Mouse (Mus musculus) CD4-positive, CD25-positive, alpha-beta regulatory T cell, adult 2 months (primary cell): Measurements from ENCODE around the gene Rad18.
"Not testable (repeated sequence)": the region's sequence is repeated elsewhere in the genome, so short reads cannot be mapped to it uniquely, and the experiment has no call there.

Source experiments
- DNase-seq: peaks from one replicate; pipeline ENCODE4 v3.0.0-alpha.2; 2012; ENCODE audit warnings: low read depth, low spot score

The Rad18 gene

DNA sequence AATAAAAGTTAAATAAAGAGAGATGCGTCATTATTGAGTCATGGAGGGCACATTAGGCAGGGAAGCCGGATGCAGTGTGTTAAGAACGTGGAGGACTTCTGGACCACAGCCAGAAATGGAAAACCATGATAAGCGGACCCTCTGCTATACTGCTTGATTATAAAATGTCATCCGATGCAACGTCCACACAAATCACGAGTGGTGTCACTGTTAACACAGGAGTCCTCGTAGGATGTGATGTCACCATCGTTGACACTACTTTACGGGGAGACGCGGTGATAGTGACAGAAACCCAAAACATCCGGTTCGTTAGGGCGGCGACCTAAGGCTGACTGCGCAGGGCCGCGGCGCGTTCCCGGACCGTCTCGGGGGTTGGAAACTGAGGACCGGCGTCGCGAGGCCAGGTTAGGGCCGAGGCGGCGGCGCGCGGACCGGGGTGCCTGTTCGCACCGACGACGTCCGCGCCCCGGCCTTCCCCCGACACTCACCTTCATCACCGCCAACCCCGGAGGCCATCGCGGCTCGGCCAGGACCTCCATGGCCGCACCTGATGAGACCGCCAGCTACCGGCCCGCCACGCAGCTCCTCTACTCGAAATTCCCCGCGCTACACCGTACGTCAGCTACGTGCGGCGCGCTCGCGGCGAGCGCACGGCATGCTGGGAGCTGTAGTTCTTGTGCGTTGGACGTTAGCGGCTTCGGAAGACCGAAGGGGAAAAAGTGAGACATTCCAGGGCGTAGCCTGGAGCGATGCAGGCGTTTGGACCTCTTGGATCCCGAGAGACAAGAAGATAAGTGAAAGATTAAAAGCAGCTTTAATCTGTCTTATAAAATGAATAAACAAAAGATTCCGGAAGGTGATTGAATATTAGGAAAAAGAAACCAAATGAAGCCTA lies at the start of gene Rad18:
Gene Rad18, minus strand, starts transcription at position 631 of the 895 bp plus-strand sequence.
- DNase-seq = peak; percentile 95

GRCm38 (mm10) chr6:112742297-112742696 lies 45.8 kb upstream of the Rad18 start:
- DNase-seq = no peak

DNA sequence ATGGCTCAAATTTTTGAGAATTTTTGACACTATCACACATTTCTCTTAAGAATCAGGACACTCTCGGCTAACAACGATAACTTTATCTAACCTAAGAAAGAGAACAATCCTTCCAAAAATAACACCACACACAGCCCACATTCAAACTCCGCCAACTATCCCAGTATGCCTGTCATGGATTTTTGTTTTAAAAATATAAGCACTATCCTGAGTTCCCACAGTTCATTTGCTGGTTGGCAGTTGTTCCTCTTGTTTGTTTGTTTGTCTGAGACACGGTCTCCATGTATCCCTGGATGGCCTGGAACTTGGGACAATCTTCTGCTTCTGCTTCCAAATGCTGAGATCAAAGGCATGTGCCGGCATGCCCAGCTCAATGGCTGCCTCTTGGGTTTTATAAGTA lies 45.3 kb upstream of the Rad18 start:
- no peak for DNase-seq

- DNase-seq = no peak
These were observed 43.1 kb upstream of the Rad18 start for GRCm38 (mm10) chr6:112739635-112740034.

DNA sequence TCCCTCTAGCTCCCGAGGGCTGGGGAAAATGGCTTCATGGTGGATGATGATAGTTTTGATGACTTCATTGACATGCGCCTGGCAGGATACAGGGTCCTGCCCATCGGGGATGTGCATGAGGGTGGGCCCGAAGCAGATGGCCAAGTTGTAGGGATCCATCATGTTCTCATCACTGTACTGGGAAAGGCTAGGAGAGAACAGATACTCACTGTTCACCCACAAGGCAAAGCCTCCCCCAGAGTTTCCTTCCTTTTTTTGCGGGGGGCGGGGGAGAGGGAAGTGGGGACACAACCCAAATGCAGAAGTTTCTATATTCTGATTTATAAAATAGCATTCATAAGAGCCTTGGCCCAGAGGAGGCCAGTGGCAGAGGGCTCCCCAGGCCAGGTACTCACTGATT lies 42.4 kb upstream of the Rad18 start:
- no peak for DNase-seq

- no peak for DNase-seq
These were observed 40.0 kb upstream of the Rad18 start for GRCm38 (mm10) chr6:112736471-112736870.

GRCm38 (mm10) chr6:112735054-112735453 lies 38.6 kb upstream of the Rad18 start:
- DNase-seq = no peak

GRCm38 (mm10) chr6:112733942-112734341 lies 37.5 kb upstream of the Rad18 start:
- DNase-seq = no peak

- DNase-seq = peak; percentile 9
These were observed 35.9 kb upstream of the Rad18 start for GRCm38 (mm10) chr6:112732434-112732833.

DNA sequence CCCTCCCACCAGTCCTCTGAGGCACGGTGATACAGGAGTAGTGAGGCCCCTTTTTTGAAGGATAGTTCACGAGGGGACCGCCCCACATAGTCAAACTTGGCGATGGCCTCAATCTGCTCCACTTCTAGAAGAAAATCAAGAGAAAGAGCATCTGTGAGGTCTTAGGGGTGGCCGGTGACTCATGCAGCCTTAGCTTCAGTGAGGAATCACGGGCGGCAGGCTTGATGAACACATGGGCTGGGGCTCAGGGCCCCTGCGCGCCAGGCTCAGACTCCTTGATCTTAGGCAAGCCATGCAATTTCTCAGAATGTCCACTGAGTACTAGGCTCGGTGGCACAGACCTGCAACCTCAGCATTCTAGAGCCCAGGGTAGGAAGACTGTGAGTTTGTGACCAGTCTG lies 34.9 kb upstream of the Rad18 start:
- DNase-seq = no peak

DNA sequence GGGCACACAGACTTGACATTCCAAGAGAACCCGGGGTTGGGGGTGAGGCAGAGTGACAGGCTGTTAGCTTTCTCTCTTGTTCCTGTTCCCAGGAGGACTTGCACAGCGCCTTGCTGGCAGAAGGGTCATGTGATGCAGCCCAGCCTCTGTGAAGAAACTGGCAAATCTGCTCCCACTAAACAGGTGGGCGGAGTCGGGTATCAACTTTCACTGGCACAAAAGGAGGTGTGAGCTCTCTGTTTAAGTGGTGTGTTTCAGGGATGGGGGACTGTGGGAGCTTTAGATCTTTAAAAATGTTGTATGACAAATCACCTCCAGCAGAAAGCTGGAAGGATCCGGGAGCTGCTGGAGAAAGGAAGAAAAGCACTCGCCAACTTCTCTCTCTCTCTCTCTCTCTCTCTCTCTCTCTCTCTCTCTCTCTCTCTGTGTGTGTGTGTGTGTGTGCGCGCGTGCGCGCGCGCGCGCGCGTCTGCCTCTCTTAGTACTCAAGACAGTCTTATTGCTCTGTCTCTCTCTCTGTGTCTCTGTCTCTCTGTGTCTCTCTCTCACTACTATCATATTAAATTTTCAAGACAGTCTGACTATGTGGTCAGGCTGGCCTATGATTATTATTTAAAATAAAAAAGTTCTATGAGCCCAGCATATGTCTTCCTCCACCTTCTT lies 32.4 kb upstream of the Rad18 start:
- no peak for DNase-seq

- DNase-seq = no peak
These were observed 29.0 kb upstream of the Rad18 start for GRCm38 (mm10) chr6:112725468-112725867.

DNA sequence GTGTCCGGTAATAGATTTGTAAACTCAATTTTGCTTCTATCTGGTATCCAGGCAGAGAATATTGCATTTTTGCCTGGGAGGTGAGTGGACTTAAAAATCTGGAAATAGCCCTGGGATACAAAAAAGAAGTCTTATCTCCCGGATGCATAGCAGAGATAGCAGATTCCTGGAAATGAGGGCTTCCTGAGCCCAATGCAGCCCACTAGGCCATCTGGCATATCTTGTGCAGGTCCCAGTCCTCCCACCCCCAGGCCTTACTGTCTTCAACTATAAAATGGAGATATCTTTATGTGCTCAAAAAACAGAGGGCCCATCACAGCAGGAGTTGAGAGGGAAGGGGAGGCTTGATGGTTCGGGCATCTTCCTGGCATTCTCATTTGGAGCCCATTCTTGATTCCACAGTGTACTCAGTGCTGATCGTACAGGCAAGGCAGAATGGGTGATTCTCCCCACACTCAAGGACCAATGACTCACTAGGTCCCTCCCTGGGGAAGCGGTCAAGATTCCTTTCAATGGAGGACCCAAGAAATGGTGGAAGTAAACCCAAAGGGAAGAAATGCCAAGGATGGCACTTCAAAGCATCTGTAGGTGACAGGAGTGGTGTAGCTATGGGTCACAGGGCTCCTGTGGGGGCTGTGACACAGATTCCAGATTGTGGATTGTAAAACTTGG lies 24.1 kb upstream of the Rad18 start:
- DNase-seq = no peak

DNA sequence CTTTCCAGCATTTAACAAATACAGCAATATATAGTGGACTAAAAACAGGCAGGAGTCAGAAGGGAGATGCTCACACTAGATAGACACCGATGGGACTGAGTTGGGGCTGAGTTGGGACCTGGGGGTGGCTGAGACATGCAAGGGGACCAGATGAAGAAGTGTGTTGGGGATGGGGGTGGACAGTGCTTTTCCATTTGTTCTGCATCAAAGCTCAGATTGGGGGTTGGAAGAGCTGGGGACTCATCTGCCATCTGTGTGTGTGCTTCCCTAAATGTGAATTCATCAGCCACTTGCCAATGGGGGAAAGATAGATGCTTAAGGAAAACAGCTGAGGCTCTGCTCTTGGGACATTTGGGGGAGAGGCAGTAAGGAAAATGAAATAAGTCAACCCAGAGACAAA lies 23.5 kb upstream of the Rad18 start:
- no peak for DNase-seq

GRCm38 (mm10) chr6:112717168-112717567 lies 20.7 kb upstream of the Rad18 start:
- peak; percentile 40 for DNase-seq

DNA sequence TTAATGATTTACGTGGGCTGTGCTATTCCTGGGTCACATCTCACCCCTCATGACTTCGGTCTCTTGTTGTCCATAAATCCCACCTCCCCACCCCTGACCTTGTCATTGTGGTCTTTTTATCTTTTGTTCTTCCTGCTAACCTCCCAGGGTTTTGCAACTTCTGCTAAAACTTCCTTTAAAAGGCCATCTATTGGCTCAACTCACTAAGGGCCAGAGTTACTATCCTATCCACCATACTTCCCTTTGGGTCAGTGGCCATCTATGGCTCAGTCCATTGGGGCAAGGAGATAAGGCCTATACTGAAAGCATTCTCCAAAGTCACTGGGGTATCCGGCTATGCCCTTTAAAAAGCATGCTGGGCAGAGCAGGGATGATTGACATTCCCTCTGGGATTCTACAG lies 17.5 kb upstream of the Rad18 start:
- no peak for DNase-seq

DNA sequence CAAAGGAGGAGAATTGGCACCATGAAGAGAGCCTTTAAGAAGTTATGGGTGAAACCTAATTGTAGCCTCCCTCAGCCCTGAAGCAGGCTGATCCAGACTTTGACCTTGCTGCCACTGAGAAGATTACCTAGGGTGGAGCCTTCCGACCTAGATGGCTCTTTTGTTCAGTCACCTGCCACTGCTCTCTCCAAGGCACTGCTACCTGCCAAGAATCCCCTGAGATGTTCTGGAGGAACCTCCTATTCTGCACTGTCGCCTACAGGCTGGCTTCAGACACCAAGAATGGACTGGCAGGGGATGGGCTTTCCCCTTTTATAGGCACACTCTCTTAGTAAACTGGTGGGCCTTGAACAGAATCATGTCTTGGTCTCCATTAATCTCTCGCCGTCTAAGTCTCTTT lies 5.8 kb upstream of the Rad18 start:
- not testable (repeated sequence) for DNase-seq

GRCm38 (mm10) chr6:112700392-112700791 lies 3.9 kb upstream of the Rad18 start:
- peak; percentile 73 for DNase-seq

- no peak for DNase-seq
These were observed 2.6 kb upstream of the Rad18 start for GRCm38 (mm10) chr6:112699115-112699514.

GRCm38 (mm10) chr6:112694492-112694891 lies 2.0 kb downstream of the Rad18 start:
- DNase-seq = no peak

- no peak for DNase-seq
These were observed 5.0 kb downstream of the Rad18 start for GRCm38 (mm10) chr6:112691523-112691922.

DNA sequence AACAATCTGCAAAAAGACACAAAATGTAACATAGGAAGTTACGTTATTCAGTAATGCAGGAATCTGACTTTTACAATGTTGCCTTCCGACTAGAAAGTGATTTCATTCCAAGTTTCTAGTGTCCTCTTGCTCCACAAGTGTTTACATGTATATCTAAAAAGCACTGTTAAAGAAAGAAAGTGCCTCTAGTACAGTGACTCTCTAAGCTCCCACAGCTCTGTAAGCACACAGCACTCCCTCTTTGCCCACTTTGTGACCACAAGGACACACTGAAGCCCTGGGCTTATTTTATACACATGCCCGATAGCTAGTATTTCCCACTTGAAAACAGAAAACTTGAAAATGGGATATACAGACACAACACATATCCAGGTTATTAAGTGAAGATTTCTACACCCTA lies 8.5 kb downstream of the Rad18 start:
- no peak for DNase-seq
